In the genomic region with DNA sequence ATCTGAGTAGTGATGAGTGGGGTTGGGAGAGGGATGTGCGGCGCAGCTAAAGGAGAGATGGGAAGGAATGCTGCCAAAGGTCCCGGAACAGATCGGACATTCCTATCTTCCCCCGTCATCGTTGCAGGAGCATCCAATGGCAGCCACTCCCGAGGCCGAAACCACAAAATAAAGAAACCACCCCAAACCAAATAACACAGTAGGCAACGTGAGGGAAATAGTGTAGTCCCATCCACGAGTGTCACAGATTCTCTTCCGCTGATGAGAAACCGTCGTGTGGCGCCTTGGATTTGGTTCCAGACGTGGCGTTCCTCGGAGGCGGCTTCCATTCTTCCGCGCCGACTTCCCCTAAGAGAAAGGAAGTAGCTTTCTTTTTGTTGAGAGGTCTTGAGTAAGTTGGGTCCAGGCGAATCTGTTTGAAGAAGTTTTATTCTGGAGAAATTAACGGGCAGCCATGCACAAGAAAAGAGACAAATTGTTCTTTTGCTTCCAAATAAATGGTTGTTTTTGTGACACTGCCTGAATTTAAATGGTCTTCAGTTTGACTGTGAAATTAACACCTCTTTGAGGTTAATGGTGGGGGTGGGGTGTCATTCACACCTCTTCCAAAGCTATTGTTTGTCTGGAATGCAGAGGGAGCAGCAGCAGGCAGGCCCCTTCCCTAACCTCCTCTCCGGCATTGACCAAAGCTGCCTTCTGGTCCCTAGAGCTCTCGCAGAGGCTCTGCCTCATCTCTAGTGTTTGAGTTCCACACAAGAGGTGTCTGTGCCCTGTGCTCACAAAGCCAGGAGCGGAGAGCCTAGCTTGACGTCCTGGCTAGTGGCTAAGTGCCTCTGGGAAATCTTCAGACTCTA, we compare ENCODE assay signal across 8 mouse cellular contexts.
DNase-seq lines count a peak whose midpoint lies in the region; ATAC-seq and TF ChIP-seq lines count a peak whose summit lies in the region.

No protein-coding gene starts in this region.

- no peak for TF ChIP-seq CTCF in stomach, postnatal 0 days (IDR thresholded peaks at IDR 0.05; ENCODE audit: low read depth)

- 5% methylated on average over 27 of the region's 27 CpGs for WGBS in embryonic facial prominence, embryonic 11.5 days
- WGBS in stomach, postnatal 0 days: 10% methylated on average over 27 of the region's 27 CpGs

- no peak for ATAC-seq in embryonic facial prominence, embryonic 11.5 days (replicated peaks; ENCODE audit: insufficient number of reproducible peaks, low FRiP score, low TSS enrichment, low read depth)
- ATAC-seq in stomach, postnatal 0 days (ENCODE audit: low FRiP score, low TSS enrichment): no peak

- TF ChIP-seq EP300 in stomach, postnatal 0 days (optimal IDR thresholded peaks at IDR 0.05): no peak

- H3K4me1 ChIP-seq in embryonic facial prominence, embryonic 11.5 days (ENCODE audit: control insufficient read depth, insufficient read depth, low read length): no peaks in the 10 kb centered on the region
- no peaks in the 10 kb centered on the region for H3K4me1 ChIP-seq in stomach, postnatal 0 days (replicated peaks; ENCODE audit: control insufficient read depth, insufficient read depth)

- H3K27me3 ChIP-seq in embryonic facial prominence, embryonic 11.5 days (ENCODE audit: control insufficient read depth, insufficient read depth, low read length): peaks cover 5% of the 10 kb centered on the region
- H3K27me3 ChIP-seq in stomach, postnatal 0 days (ENCODE audit: control insufficient read depth, insufficient read depth, low read length): no peaks in the 10 kb centered on the region; the same call in 1 of the 2 replicates

- peak overlapping the region; percentile 14; the same call in 1 of the 2 replicates for H3K4me3 ChIP-seq in embryonic facial prominence, embryonic 11.5 days (ENCODE audit: low read depth, low read length)
- H3K4me3 ChIP-seq in stomach, postnatal 0 days (ENCODE audit: low read depth, low read length): peak overlapping the region; percentile 23

- H3K4me2 ChIP-seq in embryonic facial prominence, embryonic 11.5 days (ENCODE audit: low read depth, low read length): peak overlapping the region; percentile 43
- peak overlapping the region; percentile 45 for H3K4me2 ChIP-seq in stomach, postnatal 0 days (replicated peaks; ENCODE audit: low read depth)

- H3K36me3 ChIP-seq in embryonic facial prominence, embryonic 11.5 days (replicated peaks; ENCODE audit: control insufficient read depth, insufficient read depth, low read depth, low read length): no peaks in the 10 kb centered on the region
- no peaks in the 10 kb centered on the region for H3K36me3 ChIP-seq in stomach, postnatal 0 days (ENCODE audit: control insufficient read depth, insufficient read depth, low read length)

- no peak overlapping the region for H3K27ac ChIP-seq in embryonic facial prominence, embryonic 11.5 days (replicated peaks; ENCODE audit: low read depth, low read length)
- H3K27ac ChIP-seq in stomach, postnatal 0 days (replicated peaks): no peak overlapping the region

- no peaks in the 10 kb centered on the region for H3K9me3 ChIP-seq in embryonic facial prominence, embryonic 11.5 days (replicated peaks; ENCODE audit: control insufficient read depth, low read length)
- H3K9me3 ChIP-seq in stomach, postnatal 0 days (ENCODE audit: control insufficient read depth, low read length): no peaks in the 10 kb centered on the region

- intact Hi-C loops in heart, postnatal 36 days (cut with DNase I): no loop called here

- peak; percentile 8 for DNase-seq in right cerebral cortex, postnatal 4 days
- DNase-seq in right cerebral cortex, postnatal 10 days (ENCODE audit: low spot score in 2 of 2): no peak
- peak; percentile 41 for DNase-seq in embryonic facial prominence, embryonic 11.5 days (ENCODE audit: low spot score)
- peak; percentile 2 to 4 for DNase-seq in heart, postnatal 36 days
- peak; percentile 22 to 27 for DNase-seq in lung, postnatal 4 days
- no peak for DNase-seq in stomach, postnatal 0 days (ENCODE audit: low spot score)
- no peak for DNase-seq in cerebellum, adult 9-10 months
- no peak for DNase-seq in spleen, postnatal 14 days (ENCODE audit: low spot score in 2 of 2)

- peak overlapping the region; percentile 7; the same call in 1 of the 2 replicates for H3K9ac ChIP-seq in embryonic facial prominence, embryonic 11.5 days (replicated peaks; ENCODE audit: low read length)
- no peak overlapping the region for H3K9ac ChIP-seq in stomach, postnatal 0 days (ENCODE audit: low read length)

Comparison
In these comparisons a context has a peak if more than half of its experiments do, and no peak if none do; other contexts are left out.
1. DNase-seq: peak in right cerebral cortex, postnatal 4 days (single experiment), embryonic facial prominence, embryonic 11.5 days (single experiment), heart, postnatal 36 days (2 of 2) and lung, postnatal 4 days (2 of 2); none in right cerebral cortex, postnatal 10 days (0 of 2), stomach, postnatal 0 days (single experiment), cerebellum, adult 9-10 months (single experiment) and spleen, postnatal 14 days (0 of 2).